Mouse (Mus musculus) liver, embryonic 11.5 days (tissue): ENCODE measurements around the gene Atp2a2. TPM values are rescaled to one million over a fixed set of nuclear protein-coding genes. Genes with fewer than 3 reads are reported as not detected.

Experiments
- ATAC-seq: fragments of 200-750 bp; cut with Nextera tagmentation; replicated peaks from 2 replicates; pipeline ENCODE4 v1.8.0; 2017; ENCODE audit warnings: moderate number of reproducible peaks, mild to moderate bottlenecking, moderate TSS enrichment, moderate library complexity; ENCODE audit not compliant: low FRiP score
- DNase-seq: peaks from one replicate; pipeline ENCODE4 v3.0.0-alpha.2; 2017; ENCODE audit warnings: low spot score
- H3K27ac ChIP-seq: fragments of 300-500 bp; sonication (generic); 2 replicates; pipeline ENCODE4 v1.5.1; 2014; ENCODE audit warnings: mild to moderate bottlenecking, low read depth, low read length, control low read depth
- H3K27me3 ChIP-seq: fragments of 300-500 bp; sonication (generic); replicated peaks from 2 replicates; pipeline ENCODE4 v1.6.1; 2014; ENCODE audit warnings: low read length, mixed read lengths; ENCODE audit not compliant: control insufficient read depth, insufficient read depth
- H3K36me3 ChIP-seq: fragments of 300-500 bp; sonication (generic); 2 replicates; pipeline ENCODE4 v1.6.1; 2014; ENCODE audit warnings: mild to moderate bottlenecking, low read length, moderate library complexity, mixed read lengths; ENCODE audit not compliant: control insufficient read depth, insufficient read depth
- H3K4me1 ChIP-seq: fragments of 300-500 bp; sonication (generic); replicated peaks from 2 replicates; pipeline ENCODE4 v1.6.1; 2014; ENCODE audit warnings: low read length, mixed read lengths; ENCODE audit not compliant: control insufficient read depth, insufficient read depth
- H3K4me2 ChIP-seq: fragments of 300-500 bp; sonication (generic); 2 replicates; pipeline ENCODE4 v1.6.1; 2014; ENCODE audit warnings: mild to moderate bottlenecking, control low read depth, moderate library complexity
- H3K4me3 ChIP-seq: fragments of 300-500 bp; sonication (generic); 2 replicates; pipeline ENCODE4 v1.5.1; 2014; ENCODE audit warnings: low read depth, low read length, control low read depth
- H3K9ac ChIP-seq: fragments of 300-500 bp; sonication (generic); 2 replicates; pipeline ENCODE4 v1.6.1; 2014; ENCODE audit warnings: low read depth, low read length, control low read depth
- H3K9me3 ChIP-seq: fragments of 300-500 bp; sonication (generic); 2 replicates; pipeline ENCODE4 v1.6.1; 2016; ENCODE audit warnings: low read length, inconsistent platforms, mixed read lengths; ENCODE audit not compliant: control insufficient read depth
- WGBS: fragments of 180-500 bp; shearing (Covaris S2); extraction: QIAGEN DNeasy Blood & Tissue Kit; methylation state at CpG from one replicate; pipeline ENCODE4 v1.1.7; 2014; 5-methylcytosine and 5-hydroxymethylcytosine counted together
- polyA plus RNA-seq: library from polyadenylated mRNA; unstranded; fragments of >200 nt; fragmentation: Nextera tagmentation; extraction: Ambion mirVana; gene quantifications from 2 replicates; pipeline ENCODE4 v1.2.1, GENCODE M21; 2014

Gene Atp2a2
- polyA plus RNA-seq, 1 experiment from 2014 or later = 46.8 TPM

- Histone ChIP-seq H3K27me3 (peaks cover 6% of the 10 kb centered on the region; the same call in 1 of the 2 replicates), H3K4me2 (no peak overlapping the region), H3K36me3 (no peaks in the 10 kb centered on the region), H3K4me1 (peaks cover 6% of the 10 kb centered on the region; the same call in 1 of the 2 replicates), H3K9me3 (no peaks in the 10 kb centered on the region), H3K9ac (no peak overlapping the region), H3K4me3 (no peak overlapping the region), H3K27ac (no peak overlapping the region)
- DNase-seq = no peak
- 78% methylated on average over 11 of the region's 11 CpGs for WGBS
- ATAC-seq = no peak
These were observed 14.2 kb upstream of the Atp2a2 start for GRCm38 (mm10) chr5:122516029-122516730.

- ATAC-seq (no peak), DNase-seq (no peak)
- Histone ChIP-seq H3K4me2 (peak overlapping the region; percentile 57), H3K36me3 (no peaks in the 10 kb centered on the region), H3K4me1 (peaks cover 6% of the 10 kb centered on the region; the same call in 1 of the 2 replicates), H3K27me3 (peaks cover 6% of the 10 kb centered on the region; the same call in 1 of the 2 replicates), H3K4me3 (0 out of 2 replicates have a peak overlapping the region, but pooled peaks have one; percentile 14), H3K27ac (no peak overlapping the region), H3K9me3 (no peaks in the 10 kb centered on the region), H3K9ac (no peak overlapping the region)
- WGBS = 31% methylated on average over 8 of the region's 8 CpGs
These were observed 12.1 kb upstream of the Atp2a2 start for GRCm38 (mm10) chr5:122514127-122514521.

GRCm38 (mm10) chr5:122513421-122514126 lies 11.5 kb upstream of the Atp2a2 start:
- no peak overlapping the region for H3K27ac ChIP-seq
- peaks cover 6% of the 10 kb centered on the region; the same call in 1 of the 2 replicates for H3K4me1 ChIP-seq
- H3K36me3 ChIP-seq = no peaks in the 10 kb centered on the region
- ATAC-seq = no peak
- no peak overlapping the region for H3K9ac ChIP-seq
- DNase-seq = no peak
- WGBS = 33% methylated on average over 23 of the region's 23 CpGs
- H3K4me2 ChIP-seq = peak overlapping the region; percentile 57
- H3K4me3 ChIP-seq = 0 out of 2 replicates have a peak overlapping the region, but pooled peaks have one; percentile 14
- H3K9me3 ChIP-seq = no peaks in the 10 kb centered on the region
- peaks cover 6% of the 10 kb centered on the region; the same call in 1 of the 2 replicates for H3K27me3 ChIP-seq

GRCm38 (mm10) chr5:122512011-122512410 lies 10.0 kb upstream of the Atp2a2 start:
- Histone ChIP-seq H3K4me3 (no peak overlapping the region), H3K27me3 (peaks cover 6% of the 10 kb centered on the region; the same call in 1 of the 2 replicates), H3K4me1 (peaks cover 6% of the 10 kb centered on the region; the same call in 1 of the 2 replicates), H3K36me3 (no peaks in the 10 kb centered on the region), H3K9me3 (no peaks in the 10 kb centered on the region; the same call in 1 of the 2 replicates), H3K4me2 (no peak overlapping the region), H3K27ac (no peak overlapping the region), H3K9ac (no peak overlapping the region)
- ATAC-seq (no peak), DNase-seq (no peak)
- 81% methylated on average over 6 of the region's 6 CpGs for WGBS

GRCm38 (mm10) chr5:122511405-122511804 lies 9.4 kb upstream of the Atp2a2 start:
- Histone ChIP-seq H3K36me3 (no peaks in the 10 kb centered on the region), H3K4me1 (peaks cover 6% of the 10 kb centered on the region; the same call in 1 of the 2 replicates), H3K27me3 (peaks cover 6% of the 10 kb centered on the region; the same call in 1 of the 2 replicates), H3K9ac (no peak overlapping the region), H3K4me3 (no peak overlapping the region), H3K9me3 (no peaks in the 10 kb centered on the region; the same call in 1 of the 2 replicates), H3K27ac (no peak overlapping the region), H3K4me2 (no peak overlapping the region)
- ATAC-seq (no peak), DNase-seq (no peak)
- WGBS = 46% methylated on average over 9 of the region's 9 CpGs

GRCm38 (mm10) chr5:122510651-122511157 lies 8.7 kb upstream of the Atp2a2 start:
- no peak overlapping the region for H3K27ac ChIP-seq
- no peak overlapping the region for H3K4me2 ChIP-seq
- no peaks in the 10 kb centered on the region for H3K36me3 ChIP-seq
- H3K9me3 ChIP-seq = no peaks in the 10 kb centered on the region; the same call in 1 of the 2 replicates
- no peak overlapping the region for H3K9ac ChIP-seq
- DNase-seq (no peak), ATAC-seq (no peak)
- 71% methylated on average over 17 of the region's 17 CpGs for WGBS
- H3K4me1 ChIP-seq = peaks cover 6% of the 10 kb centered on the region; the same call in 1 of the 2 replicates
- peaks cover 6% of the 10 kb centered on the region; the same call in 1 of the 2 replicates for H3K27me3 ChIP-seq
- no peak overlapping the region for H3K4me3 ChIP-seq

- Histone ChIP-seq H3K9me3 (no peaks in the 10 kb centered on the region; the same call in 1 of the 2 replicates), H3K36me3 (no peaks in the 10 kb centered on the region), H3K27ac (no peak overlapping the region), H3K4me1 (peaks cover 6% of the 10 kb centered on the region; the same call in 1 of the 2 replicates), H3K9ac (no peak overlapping the region), H3K27me3 (peaks cover 6% of the 10 kb centered on the region; the same call in 1 of the 2 replicates), H3K4me3 (no peak overlapping the region), H3K4me2 (no peak overlapping the region)
- ATAC-seq (no peak), DNase-seq (no peak)
- WGBS = 56% methylated on average over 7 of the region's 7 CpGs
These were observed 7.6 kb upstream of the Atp2a2 start for GRCm38 (mm10) chr5:122509608-122510007.

- Histone ChIP-seq H3K27ac (no peak overlapping the region), H3K4me3 (no peak overlapping the region), H3K27me3 (peaks cover 3% of the 10 kb centered on the region; the same call in 1 of the 2 replicates), H3K4me1 (peaks cover 3% of the 10 kb centered on the region; the same call in 1 of the 2 replicates), H3K36me3 (no peaks in the 10 kb centered on the region), H3K9ac (no peak overlapping the region), H3K9me3 (no peaks in the 10 kb centered on the region; the same call in 1 of the 2 replicates), H3K4me2 (no peak overlapping the region)
- ATAC-seq = no peak
- WGBS = 87% methylated on average over 11 of the region's 11 CpGs
- DNase-seq = no peak
These were observed 6.9 kb upstream of the Atp2a2 start for GRCm38 (mm10) chr5:122508861-122509306.
